Mouse (Mus musculus) skeletal muscle tissue, postnatal 0 days (tissue): ENCODE data around the gene Tas2r114. TPM values are rescaled to one million over a fixed set of nuclear protein-coding genes. Genes with fewer than 3 reads are reported as not detected.

ENCODE experiments used
- polyA plus RNA-seq: library from polyadenylated mRNA; unstranded; fragments of >200 nt; fragmentation: Nextera tagmentation; extraction: Ambion mirVana; gene quantifications from 2 replicates; pipeline ENCODE4 v1.2.1, GENCODE M21; 2015

Tas2r114 gene
- not detected in 2 replicates for polyA plus RNA-seq

GRCm38 (mm10) chr6:131689963-131690362 lies at the start of gene Tas2r114:
TSS of gene Tas2r114 (minus strand) at chr6:131690063.

GRCm38 (mm10) chr6:131687395-131687794 lies 2.5 kb downstream of the Tas2r114 start, which contains the start of gene Tas2r105:
TSS of gene Tas2r105 (minus strand) at chr6:131687495.

GRCm38 (mm10) chr6:131685644-131686043 lies 4.2 kb downstream of the Tas2r114 start, which contains the start of gene Tas2r104:
TSS of gene Tas2r104 (minus strand) at chr6:131685744.

GRCm38 (mm10) chr6:131678786-131679185 lies 11.1 kb downstream of the Tas2r114 start, which contains the start of gene Tas2r106:
TSS of gene Tas2r106 (minus strand) at chr6:131678886.

GRCm38 (mm10) chr6:131660049-131660448 lies 29.8 kb downstream of the Tas2r114 start, which contains the start of gene Tas2r107:
TSS of gene Tas2r107 (minus strand) at chr6:131660149.

Other genes starting within 250 kb of the Tas2r114 start
- not detected in 2 replicates for gene 5430401F13Rik, start 203.7 kb downstream of the Tas2r114 start, polyA plus RNA-seq
- gene Gm6619, start 203.7 kb downstream of the Tas2r114 start, polyA plus RNA-seq, result not detected in 2 replicates
- gene Tas2r130, start 59.2 kb downstream of the Tas2r114 start, polyA plus RNA-seq, result not detected in 2 replicates
- gene Tas2r107, start 29.9 kb downstream of the Tas2r114 start, polyA plus RNA-seq, result not detected in 2 replicates
- gene Tas2r106, start 11.2 kb downstream of the Tas2r114 start, polyA plus RNA-seq, result not detected in 2 replicates
- gene Tas2r104, start 4.3 kb downstream of the Tas2r114 start, polyA plus RNA-seq, result not detected in 2 replicates
- gene Tas2r105, start 2.6 kb downstream of the Tas2r114 start, polyA plus RNA-seq, result not detected in 2 replicates